In genomic region chr16:68425276-68425675, GRCm38 (mm10) we compare ENCODE assay signal across 17 mouse cellular contexts.
DNase-seq lines count a peak whose midpoint lies in the region; TF ChIP-seq lines count a peak whose summit lies in the region.
"Had no signal": no experiment of that assay in that cellular context is flagged by ENCODE, and none has a peak within 500 bp of the region (broad histone marks: within the 10 kb centered on the region; RNA-seq: fewer than 3 reads in every experiment).

No protein-coding gene starts in this region.

- H3K79me2 ChIP-seq in MEL (ENCODE audit: control insufficient read depth, insufficient read depth, low read length, poor library complexity): no peaks in the 10 kb centered on the region

- no peak overlapping the region for H3K4me3 ChIP-seq in MEL (ENCODE audit: control insufficient read depth in 1 of 2, insufficient read depth in 1 of 2, low read depth in 2 of 2, low read length in 2 of 2)

- no peak overlapping the region for H3K27ac ChIP-seq in MEL (ENCODE audit: control insufficient read depth, low read depth, low read length)

- TF ChIP-seq RAD21 in MEL (IDR thresholded peaks at IDR 0.05; ENCODE audit: low read depth, low read length): no peak

- TF ChIP-seq POLR2A in MEL (IDR thresholded peaks at IDR 0.05; ENCODE audit: control insufficient read depth in 1 of 2, insufficient read depth in 1 of 2, low read depth in 1 of 2, low read length in 2 of 2, poor library complexity in 1 of 2): no peak

- no peak for TF ChIP-seq CTCF in MEL (IDR thresholded peaks at IDR 0.05 in 2 of 3, conservative IDR thresholded peaks at IDR 0.05 in 1 of 3; ENCODE audit: control insufficient read depth in 1 of 3, insufficient read depth in 1 of 3, low read depth in 2 of 3, low read length in 3 of 3, poor library complexity in 1 of 3, severe bottlenecking in 1 of 3)

- no peaks in the 10 kb centered on the region for H3K27me3 ChIP-seq in MEL (ENCODE audit: control insufficient read depth in 1 of 2, insufficient read depth in 2 of 2, low read length in 2 of 2)
- H3K27me3 ChIP-seq: CH12.LX, Patski had no signal

- no peak for DNase-seq in MEL (ENCODE audit: low read depth, low spot score)
- DNase-seq in frontal cortex, postnatal 25 days (ENCODE audit: low spot score in 2 of 2): no peak
- DNase-seq: adrenal gland, adult 2 months; adrenal gland, adult 8-10 months; adrenal gland, postnatal 10 days; adrenal gland, postnatal 14 days; adrenal gland, postnatal 25 days; adrenal gland, postnatal 36 days; B cell, adult 2 months; cerebellum, adult 11 months; cerebellum, adult 11-12 months; cerebellum, adult 18-20 months; cerebellum, adult 2 months; cerebellum, adult 8-10 months had no signal

- no peak for TF ChIP-seq EP300 in MEL (IDR thresholded peaks at IDR 0.05; ENCODE audit: low read depth in 1 of 2, low read length in 2 of 2)

- no peaks in the 10 kb centered on the region for H3K9me3 ChIP-seq in MEL (replicated peaks; ENCODE audit: insufficient read depth, low read length)
- H3K9me3 ChIP-seq: G1E had no signal

- H3K36me3 ChIP-seq in MEL (ENCODE audit: control insufficient read depth in 1 of 2, insufficient read depth in 2 of 2, low read length in 2 of 2): no peaks in the 10 kb centered on the region
- H3K36me3 ChIP-seq: G1E had no signal

- H3K9ac ChIP-seq in MEL (ENCODE audit: control insufficient read depth, low read depth, low read length, poor library complexity, severe bottlenecking): no peak overlapping the region

- H3K4me1 ChIP-seq in MEL (ENCODE audit: control insufficient read depth in 1 of 2, insufficient read depth in 2 of 2, low read length in 2 of 2): no peaks in the 10 kb centered on the region

TF ChIP-seq in MEL, 35 proteins besides CTCF, POLR2A, EP300 and RAD21:
- peak; percentile 30; the same call in 1 of the 2 replicates for TF ChIP-seq USF1 (IDR thresholded peaks at IDR 0.05; ENCODE audit: low read depth, low read length)
- peak; percentile 66 for TF ChIP-seq MAX (IDR thresholded peaks at IDR 0.05; ENCODE audit: low read length)
- peak; percentile 83 for TF ChIP-seq BHLHE40 (IDR thresholded peaks at IDR 0.05; ENCODE audit: borderline replicate concordance, low read depth, low read length)
- TF ChIP-seq TCF12 (IDR thresholded peaks at IDR 0.05; ENCODE audit: low read depth, low read length): no peak
